Mouse (Mus musculus) megakaryocyte progenitor cell, adult 5-6 weeks (primary cell): Measurements from ENCODE around the gene Spdye4a. TPM values are rescaled to one million over a fixed set of nuclear protein-coding genes. Genes with fewer than 3 reads are reported as not detected.
A peak's percentile ranks its signal among the peaks of the same experiment; 100 is the strongest.

Source experiments
- ATAC-seq: replicated peaks from 2 replicates; pipeline ENCODE4 v1.8.0; 2016; ENCODE audit warnings: mild to moderate bottlenecking, moderate TSS enrichment, inconsistent platforms; ENCODE audit not compliant: poor library complexity
- total RNA-seq, 2 experiments: library from RNA; stranded (forward) in 1 of 2; stranded (reverse) in 1 of 2; fragments of 157-497, 149-512 nt in 1 of 2; fragments of 200-1000 nt in 1 of 2; gene quantifications; 2 replicates each; pipeline versions ENCODE4 v1.2.3 to v1.2.4; 2015 to 2017

Gene Spdye4a
- total RNA-seq (2015) (not detected in 2 replicates), total RNA-seq (2017) (not detected in 2 replicates)

DNA sequence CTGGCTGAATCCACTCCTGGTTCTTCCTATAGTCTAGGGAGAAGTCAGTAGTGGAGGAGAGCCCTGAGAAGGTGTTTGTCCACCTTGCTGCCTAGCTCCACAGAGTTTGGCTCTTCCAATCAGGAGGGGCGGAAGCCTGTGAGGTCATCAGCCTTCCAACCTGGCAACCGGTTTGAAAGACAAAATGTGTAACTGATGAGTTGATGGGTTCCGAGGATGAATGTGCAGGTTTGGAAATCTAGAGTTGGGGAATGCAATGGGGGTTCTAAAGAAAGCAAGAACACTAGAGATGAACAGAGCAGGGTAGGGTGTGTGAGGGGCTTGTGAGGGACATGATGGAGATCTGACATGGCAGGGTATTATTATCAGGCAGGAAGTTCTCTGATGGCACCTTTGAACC, at the start of gene Spdye4a:
Spdye4a (minus strand) TSS at position 101 of the 400 bp plus-strand sequence.
- no peak for ATAC-seq

DNA sequence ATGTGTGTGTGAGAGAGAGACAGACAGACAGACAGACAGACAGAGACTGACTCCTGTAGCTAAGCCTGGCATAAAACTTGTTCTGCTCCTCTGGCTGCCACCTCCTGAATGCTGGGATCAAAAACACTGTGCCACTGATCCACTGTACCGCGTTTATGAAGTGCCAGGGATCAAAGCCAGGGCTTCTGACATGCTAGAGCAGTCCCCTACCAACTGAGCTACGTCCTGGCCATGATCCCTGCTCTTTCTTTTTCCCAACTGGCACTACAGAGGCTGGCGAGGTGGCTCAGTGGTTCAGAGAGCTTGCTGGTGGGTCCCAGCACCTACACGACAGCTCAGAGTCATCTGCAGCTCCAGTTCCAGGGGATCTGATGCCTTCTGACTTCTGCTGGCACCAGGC, 49.1 kb upstream of the Spdye4a start:
- no peak for ATAC-seq

DNA sequence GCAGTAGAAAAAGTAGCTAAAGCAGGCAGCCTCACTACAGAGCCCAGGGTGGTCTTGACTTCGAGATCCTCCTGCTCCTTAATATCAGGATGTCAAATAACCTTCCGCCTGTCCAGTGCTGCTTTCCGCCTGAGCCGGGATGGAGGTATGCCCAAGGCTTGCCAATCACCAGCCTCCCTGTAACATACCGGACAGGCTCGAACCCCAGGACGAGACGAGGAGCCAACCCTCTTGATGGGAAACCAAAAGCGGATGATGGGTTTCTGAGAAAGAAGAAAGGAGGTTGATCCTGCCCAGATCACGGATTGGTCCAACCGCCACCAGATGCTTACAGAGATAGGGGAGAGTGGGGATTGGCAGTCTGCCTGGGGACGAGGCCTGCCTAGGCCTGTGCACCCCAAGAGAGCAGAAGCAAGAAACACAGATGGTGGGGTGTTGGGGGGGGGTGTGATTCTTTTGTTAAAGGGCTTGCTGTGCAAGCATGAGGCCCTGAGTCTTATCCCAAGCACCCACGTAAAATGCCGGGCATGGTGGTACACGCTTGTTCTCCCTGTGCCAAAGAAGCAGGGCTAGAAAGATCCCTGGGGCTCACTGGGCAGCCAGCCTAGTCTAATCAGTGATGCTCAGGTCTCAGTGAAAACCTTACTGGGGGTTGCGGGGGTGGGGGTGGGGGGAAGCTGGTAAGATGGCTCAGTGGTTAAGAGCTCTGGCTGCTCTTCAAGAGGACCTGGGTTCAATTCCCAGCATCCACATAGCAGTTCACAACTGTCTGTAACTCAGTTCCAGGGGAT, 46.0 kb upstream of the Spdye4a start:
- ATAC-seq = peak; percentile 73

DNA sequence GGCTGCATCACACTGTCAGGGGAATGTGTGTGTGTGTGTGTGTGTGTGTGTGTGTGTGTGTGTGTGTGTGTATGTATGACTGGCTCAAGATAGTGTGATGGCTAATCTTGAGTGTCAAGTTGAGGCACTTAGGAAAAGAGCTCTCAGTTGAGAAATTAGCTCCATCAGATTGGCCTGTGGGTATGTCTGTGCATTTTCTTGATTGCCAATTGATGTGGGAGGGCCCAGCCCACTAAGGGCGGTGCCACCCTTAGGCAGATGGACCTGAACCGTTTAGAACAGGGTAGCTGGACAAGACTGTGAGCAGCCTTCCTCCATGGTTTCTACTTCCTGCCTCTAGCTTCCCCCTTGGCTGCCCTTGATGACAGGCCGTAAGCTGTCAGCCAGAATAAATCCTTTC, 45.4 kb upstream of the Spdye4a start:
- peak; percentile 52 for ATAC-seq

DNA sequence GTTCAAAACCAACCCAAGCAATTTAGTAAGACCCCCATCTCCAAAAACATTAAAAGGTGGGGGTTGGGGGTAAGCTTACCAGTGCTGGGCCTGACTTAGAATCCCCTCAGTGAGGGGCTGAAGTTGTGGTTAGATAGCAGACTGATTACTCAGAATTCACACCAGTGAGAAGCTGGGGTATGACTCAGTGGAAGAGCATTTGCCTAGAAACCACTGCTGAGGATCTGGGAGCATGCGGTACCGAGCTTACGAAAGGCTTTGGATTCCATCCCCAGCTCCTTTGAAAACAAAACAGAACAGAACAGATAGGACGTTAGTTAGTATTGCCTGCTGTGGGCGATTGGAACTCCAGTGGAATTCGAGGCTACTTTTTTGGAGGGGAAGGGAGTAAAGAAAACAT, 45.0 kb upstream of the Spdye4a start:
- ATAC-seq = no peak

DNA sequence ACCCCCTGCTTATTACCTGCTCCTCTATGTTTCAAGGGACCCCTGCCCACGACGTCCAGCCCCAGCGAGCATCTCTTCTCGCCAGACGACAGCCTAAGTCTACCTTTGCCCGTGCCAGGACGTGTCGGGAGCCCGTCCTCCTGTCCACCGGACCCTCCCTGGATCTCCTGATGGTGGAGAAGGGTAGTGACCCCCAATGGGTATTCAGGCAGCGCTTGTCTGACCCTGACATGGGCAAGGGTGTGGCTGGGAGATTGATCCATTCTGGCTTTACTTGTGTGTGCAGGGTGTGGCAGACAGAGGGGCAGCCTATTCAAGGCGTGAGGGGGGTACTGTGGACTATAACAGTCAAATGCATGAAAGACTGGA, 43.4 kb upstream of the Spdye4a start:
- no peak for ATAC-seq

DNA sequence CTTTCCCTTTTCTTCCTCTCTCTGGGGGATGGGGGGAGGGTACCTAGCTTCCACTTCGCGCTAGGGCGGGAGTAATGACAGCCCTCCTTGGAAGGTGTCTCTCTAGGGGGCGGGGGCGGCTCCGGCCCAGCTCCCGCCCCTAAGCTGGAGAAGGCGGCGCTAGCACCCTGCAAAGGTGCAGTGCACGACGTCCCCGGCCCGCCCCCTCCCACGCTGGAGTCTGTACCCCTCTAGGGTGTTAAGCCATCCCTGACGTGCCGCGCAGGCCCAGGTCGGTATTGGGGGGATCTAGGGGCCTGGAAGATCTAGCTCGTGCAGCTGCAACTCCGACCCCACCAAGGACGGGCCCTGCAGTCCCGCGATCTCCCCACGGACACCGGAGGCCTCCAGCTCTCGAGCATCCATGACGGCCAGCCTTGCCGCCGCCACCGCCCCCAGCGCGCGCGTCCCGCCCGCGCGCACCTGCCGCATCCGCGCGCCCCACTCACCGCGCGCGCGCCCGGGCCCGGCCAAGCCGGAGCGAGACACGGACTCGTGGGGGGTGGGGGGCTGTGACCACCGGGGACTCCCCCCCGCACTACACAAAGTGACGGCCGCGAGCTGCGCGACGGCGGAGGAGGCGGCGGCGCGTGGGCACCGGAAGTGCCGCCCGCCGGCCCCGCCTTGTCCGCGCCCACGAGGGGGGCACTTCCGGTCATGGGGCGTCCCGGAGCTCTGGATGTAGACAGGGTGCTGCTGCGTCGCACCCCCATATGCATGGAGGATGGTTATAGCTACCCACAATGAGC, 42.9 kb upstream of the Spdye4a start, which contains the start of gene Zfp316:
Zfp316 (minus strand) TSS at position 660 of the 788 bp plus-strand sequence.
- peak; percentile 20 for ATAC-seq

DNA sequence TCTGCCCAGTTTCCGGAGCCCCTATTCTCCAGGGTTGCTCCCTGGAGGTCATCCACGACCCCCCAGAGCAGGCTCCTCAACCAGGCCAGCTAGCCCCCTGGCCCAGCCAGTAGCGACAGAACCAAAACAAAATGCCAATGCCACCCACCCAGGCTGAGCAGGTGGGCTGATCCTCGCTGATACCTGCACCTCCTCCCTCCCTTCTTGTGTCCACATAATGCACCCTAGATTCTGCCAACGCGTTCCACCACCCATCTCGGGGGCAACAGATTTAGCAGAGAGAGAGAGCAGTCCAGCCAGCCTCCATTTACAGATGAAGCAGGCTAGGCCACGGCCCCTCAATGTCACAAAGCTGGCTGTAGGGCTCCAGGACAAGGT, 42.3 kb upstream of the Spdye4a start:
- no peak for ATAC-seq

DNA sequence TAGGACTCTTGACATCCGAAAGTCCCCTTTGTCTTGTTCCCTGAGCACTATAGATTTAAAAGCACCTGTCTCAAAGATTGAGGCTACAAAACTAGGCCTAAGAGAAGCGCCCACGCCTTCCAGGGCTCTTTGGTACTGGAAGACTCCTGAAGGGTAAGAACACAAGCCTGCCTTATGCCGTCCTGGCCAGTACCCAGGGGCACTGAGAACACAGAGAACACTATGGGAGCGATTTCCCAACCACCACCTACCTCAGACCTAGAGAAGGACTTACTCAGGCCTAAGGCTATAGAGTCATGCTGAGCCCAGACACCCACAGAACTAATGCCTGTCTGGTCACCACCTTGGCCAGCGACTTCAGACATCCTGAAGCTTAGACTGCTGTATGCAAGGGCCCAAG, 40.1 kb upstream of the Spdye4a start:
- ATAC-seq = no peak

DNA sequence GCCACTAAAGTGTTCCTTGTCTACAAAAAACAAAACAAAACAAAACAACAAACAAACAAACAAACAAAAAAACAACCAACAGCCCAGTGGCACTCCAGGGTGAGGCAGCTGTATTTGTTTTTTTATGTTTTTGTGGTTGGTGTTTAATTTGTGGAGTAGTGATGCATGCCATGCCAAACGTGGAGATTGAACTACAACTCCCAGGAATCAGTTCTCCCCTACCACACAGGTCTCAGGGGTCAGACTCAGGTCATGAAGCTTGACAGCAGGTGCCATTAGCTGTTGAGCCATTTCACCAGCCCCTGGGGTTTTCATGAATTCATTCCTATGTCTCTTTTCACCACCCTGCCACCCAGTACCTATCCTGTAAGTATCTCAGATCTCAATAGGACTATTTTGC, 38.7 kb upstream of the Spdye4a start:
- ATAC-seq = no peak

DNA sequence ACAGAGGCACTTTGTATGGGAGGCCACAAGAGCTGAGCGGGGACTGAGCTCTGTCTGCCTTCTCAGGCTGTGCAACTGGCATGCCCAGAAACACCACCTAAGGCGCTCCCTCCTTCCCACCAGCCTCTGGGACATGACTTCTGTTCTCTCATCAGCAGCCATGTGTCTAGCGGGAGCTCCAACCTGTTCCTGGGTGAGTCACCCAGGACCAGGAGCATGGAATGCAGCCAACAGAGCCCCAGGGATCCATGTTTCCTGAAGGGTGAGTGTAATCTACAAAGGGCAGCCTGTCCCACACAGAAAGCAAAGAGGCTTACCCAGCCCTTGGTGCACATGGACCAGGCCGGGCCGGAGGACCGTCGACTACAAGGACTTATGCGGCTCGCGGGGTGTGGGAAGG, 38.0 kb upstream of the Spdye4a start:
- no peak for ATAC-seq

DNA sequence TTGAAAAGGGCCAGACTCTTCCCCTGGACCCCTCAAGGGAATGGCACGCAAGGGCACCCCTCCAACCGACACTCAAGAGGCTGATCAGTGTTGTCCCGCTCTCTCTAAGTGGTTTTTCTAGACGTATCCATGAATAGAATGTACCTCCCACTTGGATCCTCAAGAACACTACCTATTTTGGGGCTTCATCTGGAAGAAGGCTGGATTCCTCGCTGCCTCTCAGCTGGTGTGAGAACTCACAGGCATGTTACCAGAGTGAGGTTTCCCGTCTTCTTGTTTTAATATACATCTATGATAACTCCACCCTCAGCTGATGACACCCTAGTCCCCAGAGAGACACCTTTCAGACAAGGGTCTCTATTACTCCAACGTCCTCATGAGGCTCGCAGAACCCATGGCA, 34.9 kb upstream of the Spdye4a start:
- ATAC-seq = no peak

DNA sequence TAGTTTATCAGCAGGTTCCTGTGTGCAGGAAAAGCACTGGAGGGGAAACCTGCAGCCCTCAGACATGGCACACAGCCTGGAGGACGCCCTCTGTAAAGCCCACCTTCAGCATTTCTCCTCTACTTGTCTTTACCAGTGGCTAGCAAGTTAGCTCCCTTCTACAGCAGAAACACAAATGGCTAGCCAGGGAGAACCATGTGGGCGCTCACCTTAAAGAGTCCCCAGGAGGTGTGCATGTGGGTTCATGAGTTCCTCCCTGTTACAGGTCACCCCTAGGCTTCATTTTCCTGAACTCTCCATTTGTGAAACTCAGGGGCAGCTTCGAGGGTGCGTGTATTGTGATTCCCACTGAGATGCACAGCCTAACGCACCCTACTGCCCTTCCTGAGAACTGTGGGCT, 29.1 kb upstream of the Spdye4a start:
- ATAC-seq = no peak

DNA sequence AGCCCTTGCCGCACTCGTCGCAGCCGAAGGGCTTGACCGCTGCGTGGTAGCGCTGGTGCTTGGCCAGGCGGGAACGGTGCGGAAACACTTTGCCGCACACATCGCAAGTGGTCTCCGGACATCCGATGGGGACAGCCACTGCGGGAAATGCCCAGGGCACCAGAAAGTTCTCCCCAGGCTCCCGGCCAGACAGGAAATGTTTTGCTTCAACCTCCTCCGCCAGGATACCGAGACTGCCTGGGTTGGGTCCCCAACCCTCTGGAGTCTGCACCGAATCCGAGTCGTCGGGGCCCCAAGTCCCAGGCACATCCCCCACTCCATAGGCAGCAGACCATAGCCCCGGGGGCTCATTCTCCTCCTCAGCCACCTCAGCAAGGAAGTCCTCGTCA, 28.4 kb upstream of the Spdye4a start:
- no peak for ATAC-seq

DNA sequence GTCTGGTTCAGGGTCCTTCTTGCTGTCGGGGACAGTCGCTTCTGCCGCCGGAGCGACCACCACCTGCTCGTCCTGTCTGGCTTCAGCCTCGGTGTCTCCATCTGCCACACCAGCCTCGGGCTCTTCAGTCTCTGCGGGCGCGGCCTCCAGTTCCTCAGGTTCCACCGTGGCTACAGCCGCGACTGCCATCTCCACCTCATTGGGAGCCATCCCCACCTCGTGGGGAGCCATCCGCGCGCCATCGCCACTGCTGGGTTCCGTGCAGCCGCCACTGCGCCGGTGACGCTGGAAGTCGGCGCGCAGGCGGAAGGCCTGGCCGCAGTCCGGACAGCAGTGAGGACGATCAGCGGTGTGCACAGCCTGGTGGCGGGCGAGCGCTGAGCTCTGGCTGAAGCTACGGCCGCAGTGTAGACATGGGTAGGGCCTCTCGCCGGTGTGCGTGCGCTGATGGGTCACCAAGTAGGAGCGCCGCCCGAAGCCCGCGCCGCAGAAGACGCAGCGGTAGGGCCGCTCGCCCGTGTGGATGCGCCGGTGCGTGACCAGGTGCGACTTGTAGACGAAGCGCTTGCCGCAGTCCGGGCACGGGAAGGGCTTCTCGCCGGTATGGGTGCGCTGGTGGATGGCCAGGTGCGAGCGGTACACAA, 27.9 kb upstream of the Spdye4a start:
- no peak for ATAC-seq

DNA sequence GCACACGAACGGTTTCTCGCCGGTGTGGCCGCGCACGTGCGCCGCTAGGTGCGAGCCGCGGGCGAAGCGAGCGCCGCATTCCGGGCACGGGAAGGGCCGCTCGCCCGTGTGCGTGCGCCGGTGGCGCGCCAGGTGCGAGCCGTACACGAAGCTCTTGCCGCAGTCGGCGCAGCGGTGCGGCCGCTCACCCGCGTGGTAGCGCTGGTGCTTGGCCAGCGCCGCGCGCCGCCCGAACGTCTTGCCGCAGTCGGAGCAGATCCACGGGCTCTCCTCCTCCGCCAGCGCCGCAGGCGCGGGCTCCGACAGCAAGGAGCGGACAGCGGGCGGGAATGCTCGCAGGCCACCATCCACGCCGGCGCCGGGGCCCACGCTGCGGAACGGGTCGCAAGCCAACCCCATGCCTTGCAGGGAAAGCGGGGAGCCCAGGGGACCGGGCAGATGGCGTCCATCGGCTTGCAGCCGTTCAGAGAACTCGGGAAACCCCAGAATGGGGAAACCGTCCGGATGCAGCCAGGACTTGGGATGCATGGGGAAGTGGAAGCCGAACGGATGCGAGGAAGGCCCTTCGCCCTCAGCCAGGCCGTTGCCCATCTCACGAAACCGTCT, 27.3 kb upstream of the Spdye4a start:
- no peak for ATAC-seq

DNA sequence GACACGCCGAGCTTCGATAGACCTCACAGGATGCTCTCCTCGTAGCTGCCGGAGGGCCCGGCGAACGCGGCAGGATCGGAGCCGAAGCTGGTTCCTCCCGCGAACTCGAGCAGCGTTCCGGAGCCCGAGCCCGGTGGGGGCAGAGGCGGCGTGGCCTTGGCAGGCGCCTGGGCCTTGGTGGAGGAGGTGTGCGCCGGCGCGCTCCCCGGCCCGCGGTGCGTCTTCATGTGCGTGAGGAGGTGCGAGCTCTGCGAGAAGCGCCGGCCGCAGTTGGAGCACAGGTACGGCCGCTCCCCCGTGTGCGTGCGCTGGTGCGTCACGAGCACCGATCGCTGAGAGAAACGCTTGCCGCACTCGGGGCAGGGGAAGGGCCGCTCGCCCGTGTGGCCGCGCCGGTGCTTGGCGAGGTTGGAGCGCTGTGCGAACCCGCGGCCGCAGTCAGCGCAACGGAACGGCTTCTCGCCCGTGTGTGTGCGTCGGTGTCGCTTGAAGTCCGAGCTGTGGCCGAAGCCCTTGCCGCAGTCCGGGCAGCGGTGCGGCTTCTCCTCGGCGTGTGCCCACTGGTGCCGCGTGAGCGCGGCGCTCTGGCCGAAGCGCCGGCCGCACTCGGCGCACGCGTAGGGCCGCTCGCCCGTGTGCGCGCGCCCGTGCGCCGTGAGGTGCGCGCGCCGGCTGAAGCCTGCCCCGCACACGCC, 26.6 kb upstream of the Spdye4a start:
- no peak for ATAC-seq

DNA sequence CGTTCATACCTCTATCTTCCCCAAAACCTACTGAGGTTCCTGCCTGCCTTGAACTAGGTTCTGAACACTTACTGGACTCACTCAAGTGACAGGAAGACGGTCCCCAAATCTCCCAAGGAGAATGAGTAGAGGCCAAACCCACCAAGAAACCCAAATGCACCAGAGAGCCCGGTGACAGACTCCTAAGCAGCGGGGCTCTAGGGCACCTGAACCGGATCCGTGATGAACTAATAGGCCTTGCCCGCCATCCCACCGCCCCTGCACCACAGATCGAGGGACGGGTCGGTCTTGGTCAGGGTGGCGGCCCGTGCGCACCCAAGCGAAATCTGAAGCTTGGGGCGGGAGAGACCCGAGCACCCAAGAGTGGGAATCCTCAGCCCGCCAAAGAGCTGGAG, 26.1 kb upstream of the Spdye4a start:
- ATAC-seq = no peak

DNA sequence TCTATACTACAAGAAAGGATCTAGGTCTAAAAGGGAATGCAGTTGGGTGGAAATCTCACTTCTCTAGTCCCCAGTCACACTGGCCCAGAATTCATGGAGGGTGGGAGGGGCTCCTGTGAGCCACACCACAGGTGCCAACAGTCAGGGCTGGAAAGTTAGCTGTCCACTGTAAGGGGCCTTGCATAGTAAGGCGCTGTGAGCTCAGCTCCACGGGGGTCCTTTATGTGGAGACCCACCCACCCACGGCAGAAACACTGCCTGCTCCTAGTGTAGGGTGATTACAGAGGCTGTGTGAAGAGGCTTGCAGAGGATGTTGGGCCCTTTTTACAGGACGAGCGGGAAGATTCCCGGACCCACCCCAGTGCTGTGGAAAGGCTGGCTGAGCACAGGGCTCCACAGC, 25.3 kb upstream of the Spdye4a start:
- no peak for ATAC-seq

DNA sequence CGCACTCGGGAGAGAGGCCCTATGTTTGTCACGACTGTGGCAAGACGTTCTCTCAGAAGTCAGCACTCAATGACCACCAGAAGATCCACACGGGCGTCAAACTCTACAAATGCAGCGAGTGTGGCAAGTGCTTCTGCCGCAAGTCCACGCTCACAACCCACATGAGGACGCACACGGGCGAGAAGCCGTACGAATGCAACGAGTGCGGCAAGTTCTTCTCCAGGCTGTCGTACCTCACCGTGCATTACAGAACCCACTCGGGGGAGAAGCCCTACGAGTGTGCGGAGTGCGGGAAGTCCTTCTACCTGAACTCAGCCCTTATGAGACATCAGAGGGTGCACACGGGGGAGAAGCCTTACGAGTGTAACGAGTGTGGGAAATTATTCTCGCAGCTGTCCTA, 18.2 kb upstream of the Spdye4a start:
- ATAC-seq = no peak

DNA sequence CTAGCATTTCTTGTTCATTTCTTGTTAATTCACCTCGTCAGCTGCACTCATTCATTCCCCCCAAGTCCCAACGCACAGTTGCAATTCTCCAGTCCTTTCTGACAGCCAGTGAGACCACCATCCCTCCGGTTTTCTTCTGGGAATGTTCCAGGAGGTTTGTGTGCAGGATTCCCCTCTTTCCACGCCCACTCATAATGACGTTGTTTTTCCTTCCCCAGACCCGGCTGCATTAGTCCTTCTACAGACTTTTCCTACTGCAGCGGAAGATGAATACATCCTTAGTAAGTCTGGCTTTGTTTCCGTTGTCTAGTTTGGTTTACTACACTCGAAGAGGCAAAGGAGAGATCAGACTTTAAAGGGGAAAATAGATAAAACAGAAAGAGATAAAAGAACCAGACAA, 9.3 kb upstream of the Spdye4a start:
- no peak for ATAC-seq
